Mouse (Mus musculus): ENCODE data around the gene Myh14.

- TF ChIP-seq GATA1 (IDR thresholded peaks at IDR 0.05; ENCODE audit: borderline replicate concordance, low read length), result no peak
- TF ChIP-seq FLI1 (IDR thresholded peaks at IDR 0.05; ENCODE audit: low read length), result no peak
Observed at GRCm38 (mm10) chr7:44615987-44616386, 54.7 kb downstream of the Myh14 start.

Measured in megakaryocyte, embryonic 14.5 days (primary cell).